Mouse (Mus musculus) forebrain, embryonic 13.5 days (tissue): ENCODE data around the gene Nrxn1. TPM values are rescaled to one million over a fixed set of nuclear protein-coding genes. Genes with fewer than 3 reads are reported as not detected.

Source experiments
- ATAC-seq: fragments of 200-750 bp; cut with Nextera tagmentation; 2 replicates; pipeline ENCODE4 v1.8.0; 2017
- H3K27ac ChIP-seq: fragments of 300-500 bp; sonication (generic); 2 replicates; pipeline ENCODE4 v1.5.1; 2015; ENCODE audit warnings: inconsistent platforms, mild to moderate bottlenecking, moderate library complexity
- H3K27me3 ChIP-seq: fragments of 300-500 bp; sonication (generic); 2 replicates; pipeline ENCODE4 v1.6.1; 2015; ENCODE audit warnings: mild to moderate bottlenecking, inconsistent platforms
- H3K36me3 ChIP-seq: fragments of 300-500 bp; sonication (generic); 2 replicates; pipeline ENCODE4 v1.6.1; 2015; ENCODE audit warnings: mild to moderate bottlenecking, inconsistent platforms; ENCODE audit not compliant: poor library complexity, severe bottlenecking
- H3K4me1 ChIP-seq: fragments of 300-500 bp; sonication (generic); 2 replicates; pipeline ENCODE4 v1.6.1; 2015; ENCODE audit warnings: inconsistent platforms
- H3K4me2 ChIP-seq: fragments of 300-500 bp; sonication (generic); 2 replicates; pipeline ENCODE4 v1.6.1; 2015; ENCODE audit warnings: inconsistent platforms, mild to moderate bottlenecking, moderate library complexity
- H3K4me3 ChIP-seq: fragments of 300-500 bp; sonication (generic); 2 replicates; pipeline ENCODE4 v1.5.1; 2015; ENCODE audit warnings: mild to moderate bottlenecking, inconsistent platforms
- H3K9ac ChIP-seq: fragments of 300-500 bp; sonication (generic); 2 replicates; pipeline ENCODE4 v1.6.1; 2015; ENCODE audit warnings: mild to moderate bottlenecking, inconsistent platforms
- H3K9me3 ChIP-seq: fragments of 300-500 bp; sonication (generic); replicated peaks from 2 replicates; pipeline ENCODE4 v1.6.1; 2016; ENCODE audit warnings: inconsistent platforms
- WGBS: fragments of 180-500 bp; shearing (Covaris S2); methylation state at CpG from one replicate; pipeline ENCODE4 v1.1.7; 2015; 5-methylcytosine and 5-hydroxymethylcytosine counted together
- polyA plus RNA-seq: library from polyadenylated mRNA; unstranded; fragments of >200 nt; fragmentation: Nextera tagmentation; extraction: Ambion mirVana; gene quantifications from 2 replicates; pipeline ENCODE4 v1.2.1, GENCODE M21; 2015

The Nrxn1 gene
- polyA plus RNA-seq, 1 experiment from 2014 or later = 69.6 TPM

DNA sequence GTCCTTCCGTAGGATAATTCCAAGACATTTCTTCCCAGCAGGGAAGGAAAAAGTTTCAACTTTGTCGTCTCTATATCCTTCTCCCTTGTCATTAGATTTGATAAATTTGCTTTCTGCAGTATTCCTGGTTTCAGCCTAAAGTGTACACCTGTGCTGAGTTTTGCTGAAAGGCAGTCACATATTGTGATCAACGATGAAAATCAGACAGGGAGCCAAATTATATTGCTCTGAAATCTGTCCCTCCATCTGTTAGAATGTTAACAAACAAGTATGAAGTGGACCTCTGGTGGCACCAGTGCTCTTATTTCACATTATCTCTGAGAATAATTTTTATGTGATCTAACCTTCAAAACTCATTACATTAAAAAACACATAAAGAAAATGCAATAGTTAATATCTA lies 465.5 kb downstream of the Nrxn1 start:
- Histone ChIP-seq H3K4me1 (peaks cover 12% of the 10 kb centered on the region; the same call in 1 of the 2 replicates), H3K36me3 (no peaks in the 10 kb centered on the region), H3K27ac (no peak overlapping the region), H3K4me2 (no peak overlapping the region), H3K9ac (no peak overlapping the region), H3K9me3 (no peaks in the 10 kb centered on the region), H3K27me3 (no peaks in the 10 kb centered on the region), H3K4me3 (no peak overlapping the region)
- ATAC-seq = no peak
- 78% methylated on average over 3 of the region's 3 CpGs for WGBS

DNA sequence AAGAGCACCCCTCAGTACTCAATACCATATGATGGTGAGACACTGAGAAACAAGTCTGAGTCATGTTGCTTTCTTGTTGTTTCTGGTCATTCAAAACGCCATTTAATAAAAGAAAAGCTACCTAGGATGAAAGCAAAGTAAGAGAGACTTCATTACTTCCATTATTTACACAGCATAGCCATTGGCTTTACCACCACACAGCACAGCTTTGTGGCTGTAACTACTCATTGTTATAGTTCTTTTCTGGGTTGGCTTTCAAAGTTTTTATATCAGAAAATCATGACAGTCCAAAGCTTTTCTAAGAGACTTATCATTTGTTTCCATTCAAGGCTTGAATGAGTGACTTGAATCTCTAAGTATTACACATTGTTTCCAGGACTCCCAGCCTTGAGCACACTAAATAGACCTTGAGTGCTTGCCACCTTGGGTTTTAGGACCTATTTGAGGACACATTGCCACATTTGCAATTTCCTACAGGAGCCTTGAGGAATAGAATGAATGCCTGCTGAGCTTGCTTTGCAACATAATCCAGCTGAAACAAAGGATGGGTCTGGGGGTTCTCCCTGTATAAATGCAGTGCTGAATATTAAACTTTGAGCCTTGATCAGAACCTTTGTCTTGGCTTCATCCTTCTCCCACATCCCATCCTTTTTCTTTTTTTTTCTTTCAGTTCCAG lies 468.1 kb downstream of the Nrxn1 start:
- peak; percentile 28 for ATAC-seq

DNA sequence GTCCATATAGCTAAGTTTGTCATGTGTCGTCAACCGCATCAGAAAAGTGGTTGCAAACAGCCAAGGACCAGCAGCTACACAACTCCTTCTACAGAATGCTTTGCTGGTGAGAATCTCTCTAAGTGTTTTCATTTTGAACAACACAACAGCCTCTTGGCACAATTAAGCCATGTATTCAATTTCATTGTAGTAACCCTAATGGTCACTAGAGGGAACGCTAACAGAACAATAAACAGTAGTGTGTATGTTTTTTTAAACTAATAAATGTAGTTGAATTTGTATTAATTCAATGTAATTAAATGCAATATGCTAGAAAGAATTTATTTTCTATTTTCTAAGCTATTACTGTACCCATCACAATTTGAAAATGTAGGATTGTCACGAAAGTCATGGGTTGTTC lies 471.0 kb downstream of the Nrxn1 start:
- H3K4me2 ChIP-seq = no peak overlapping the region
- no peaks in the 10 kb centered on the region for H3K9me3 ChIP-seq
- no peaks in the 10 kb centered on the region for H3K36me3 ChIP-seq
- H3K9ac ChIP-seq = no peak overlapping the region
- H3K4me1 ChIP-seq = 0 out of 2 replicates have a peak, but pooled peaks cover 5% of the 10 kb centered on the region
- no peak overlapping the region for H3K27ac ChIP-seq
- ATAC-seq = no peak
- 80% methylated on average over 4 of the region's 4 CpGs for WGBS
- no peaks in the 10 kb centered on the region for H3K27me3 ChIP-seq
- H3K4me3 ChIP-seq = no peak overlapping the region

More for the DNA sequence above, 468.1 kb downstream of the Nrxn1 start:
- Histone ChIP-seq H3K9me3 (no peaks in the 10 kb centered on the region), H3K4me1 (peaks cover 12% of the 10 kb centered on the region; the same call in 1 of the 2 replicates), H3K4me2 (no peak overlapping the region), H3K27me3 (no peaks in the 10 kb centered on the region), H3K4me3 (no peak overlapping the region), H3K27ac (no peak overlapping the region), H3K9ac (no peak overlapping the region), H3K36me3 (no peaks in the 10 kb centered on the region)
- 9% methylated on average over 1 of the region's 1 CpGs for WGBS

DNA sequence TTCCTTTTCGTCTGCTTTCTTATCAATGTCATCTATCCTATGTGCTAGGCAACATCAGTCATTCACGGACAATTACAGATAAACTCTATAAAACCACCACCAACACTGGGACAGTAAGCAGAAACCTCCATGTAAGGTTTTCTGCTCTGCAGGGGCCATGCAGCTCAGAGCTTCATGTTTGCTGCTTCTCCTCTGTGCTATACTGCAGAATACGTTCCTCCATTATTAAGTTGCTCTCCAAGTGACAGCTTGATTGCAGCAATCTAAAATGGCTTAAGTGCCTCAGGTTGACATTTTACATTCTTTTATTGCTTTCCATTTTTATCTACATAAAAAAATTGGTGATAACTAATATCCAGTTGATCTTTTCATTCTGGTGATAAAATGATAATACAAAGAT lies 477.9 kb downstream of the Nrxn1 start:
- no peak for ATAC-seq

DNA sequence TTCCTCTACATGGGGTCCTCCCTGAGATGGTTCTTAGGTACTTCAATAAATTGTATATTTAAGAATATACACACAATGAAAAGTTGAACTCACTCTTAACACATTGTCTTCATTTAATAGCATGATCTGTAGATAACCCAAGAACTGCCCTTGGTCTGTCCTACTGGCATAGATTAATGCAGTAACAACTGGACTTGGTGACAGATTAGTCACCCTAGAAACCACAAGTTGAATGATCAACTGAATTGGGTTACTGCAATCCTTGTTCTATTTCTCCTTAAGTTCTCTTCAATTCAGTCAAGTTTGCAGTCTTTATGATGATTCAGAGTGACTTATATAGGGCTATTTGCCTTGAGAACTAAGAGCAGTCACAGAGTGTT lies 485.5 kb downstream of the Nrxn1 start:
- ATAC-seq = no peak
- Histone ChIP-seq H3K4me1 (no peaks in the 10 kb centered on the region), H3K9me3 (no peaks in the 10 kb centered on the region), H3K9ac (no peak overlapping the region), H3K36me3 (no peaks in the 10 kb centered on the region), H3K4me3 (no peak overlapping the region), H3K27ac (no peak overlapping the region), H3K4me2 (no peak overlapping the region), H3K27me3 (no peaks in the 10 kb centered on the region)

More for the DNA sequence above, 477.9 kb downstream of the Nrxn1 start:
- WGBS = 87% methylated on average over 3 of the region's 3 CpGs
- Histone ChIP-seq H3K4me2 (no peak overlapping the region), H3K9ac (no peak overlapping the region), H3K36me3 (no peaks in the 10 kb centered on the region), H3K27me3 (no peaks in the 10 kb centered on the region), H3K4me3 (no peak overlapping the region), H3K4me1 (no peaks in the 10 kb centered on the region), H3K27ac (no peak overlapping the region), H3K9me3 (no peaks in the 10 kb centered on the region)

DNA sequence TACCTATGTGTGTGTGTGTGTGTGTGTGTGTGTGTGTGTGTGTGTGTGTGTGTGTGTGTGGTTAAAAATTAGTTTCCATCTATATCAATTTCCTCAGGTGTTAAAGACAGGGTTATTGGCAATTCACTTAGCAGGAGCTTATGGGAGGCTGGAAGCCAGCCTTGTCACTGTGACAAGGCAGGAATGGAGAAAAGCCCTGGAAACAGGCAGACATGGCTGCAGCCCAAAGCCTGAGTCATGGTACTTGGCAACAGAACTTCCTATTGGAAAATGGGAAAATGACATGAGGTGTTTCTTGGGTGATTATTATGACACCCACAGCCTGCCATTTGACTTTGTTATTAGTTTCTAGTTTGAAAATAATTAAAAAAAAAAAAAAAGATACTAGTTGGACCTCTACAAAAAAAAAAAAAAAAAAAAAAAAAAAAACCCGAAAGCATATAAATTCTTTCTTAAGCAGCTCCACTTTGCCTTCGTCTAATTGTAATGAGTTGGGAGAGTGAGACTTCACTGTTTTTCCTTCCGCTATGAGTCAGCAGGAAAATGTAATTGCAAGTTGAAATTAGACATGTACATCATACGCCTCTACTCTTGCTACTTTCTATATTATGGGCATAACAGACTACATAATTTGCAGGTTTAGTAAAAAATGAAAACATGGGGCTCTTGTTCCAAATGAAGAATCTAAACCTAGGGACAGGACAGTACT lies 486.0 kb downstream of the Nrxn1 start:
- no peaks in the 10 kb centered on the region for H3K36me3 ChIP-seq
- WGBS = 90% methylated on average over 4 of the region's 4 CpGs
- ATAC-seq = peak; percentile 69; the same call in 1 of the 2 replicates

DNA sequence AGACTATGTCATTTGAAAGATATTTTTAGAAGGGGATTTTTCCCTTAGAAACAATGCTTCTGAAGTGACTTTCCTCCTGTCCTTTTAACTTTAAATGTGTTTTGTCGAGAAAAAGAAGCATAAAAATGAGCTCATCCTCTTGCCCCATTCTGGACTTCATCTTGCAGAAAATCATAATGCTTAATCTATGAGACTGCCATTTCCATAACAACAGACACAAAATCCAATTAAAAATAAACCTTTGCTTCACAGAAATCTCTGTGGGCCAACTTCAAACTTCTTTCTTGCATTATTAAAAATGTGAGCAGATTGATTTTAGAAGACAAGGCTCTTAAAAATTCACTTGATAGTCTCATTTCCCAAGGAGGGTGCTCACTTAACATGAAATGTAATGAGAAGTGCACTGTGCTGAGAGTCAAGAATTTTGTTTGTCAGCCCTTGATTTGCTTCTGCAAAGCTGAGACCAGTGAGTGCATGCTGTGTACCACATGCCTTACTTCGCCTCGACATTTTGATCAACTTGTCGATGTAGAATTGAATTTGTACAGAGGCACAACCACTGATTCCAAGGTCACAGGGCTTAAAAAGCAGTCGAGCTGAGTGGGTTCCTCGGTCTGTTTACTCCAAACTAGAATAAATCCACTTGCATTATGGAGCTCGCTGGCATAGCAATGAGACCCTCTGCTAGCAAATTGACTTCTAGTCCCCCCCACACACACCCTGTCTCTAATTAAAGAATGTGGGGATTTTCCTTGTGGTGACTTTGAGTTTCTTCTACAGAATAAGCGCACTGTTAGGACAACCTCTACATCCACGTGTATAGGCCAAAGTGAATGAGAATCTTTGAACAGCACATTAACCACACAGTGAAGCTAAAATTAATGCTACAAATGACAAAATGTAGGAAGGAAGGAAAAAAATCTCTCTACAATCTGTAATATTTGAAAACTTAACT lies 493.0 kb downstream of the Nrxn1 start:
- H3K4me2 ChIP-seq = no peak overlapping the region
- no peak overlapping the region for H3K27ac ChIP-seq
- ATAC-seq = no peak
- H3K27me3 ChIP-seq = no peaks in the 10 kb centered on the region
- no peak overlapping the region for H3K4me3 ChIP-seq
- no peaks in the 10 kb centered on the region; the same call in 1 of the 2 replicates for H3K4me1 ChIP-seq
- H3K9me3 ChIP-seq = no peaks in the 10 kb centered on the region; the same call in 1 of the 2 replicates
- H3K9ac ChIP-seq = no peak overlapping the region
- 0 out of 2 replicates have a peak, but pooled peaks cover 3% of the 10 kb centered on the region for H3K36me3 ChIP-seq
- WGBS = 71% methylated on average over 9 of the region's 9 CpGs

More for the DNA sequence above, 486.0 kb downstream of the Nrxn1 start:
- Histone ChIP-seq H3K27me3 (no peaks in the 10 kb centered on the region), H3K4me1 (no peaks in the 10 kb centered on the region), H3K4me2 (no peak overlapping the region), H3K4me3 (no peak overlapping the region), H3K9me3 (no peaks in the 10 kb centered on the region), H3K27ac (no peak overlapping the region), H3K9ac (no peak overlapping the region)

DNA sequence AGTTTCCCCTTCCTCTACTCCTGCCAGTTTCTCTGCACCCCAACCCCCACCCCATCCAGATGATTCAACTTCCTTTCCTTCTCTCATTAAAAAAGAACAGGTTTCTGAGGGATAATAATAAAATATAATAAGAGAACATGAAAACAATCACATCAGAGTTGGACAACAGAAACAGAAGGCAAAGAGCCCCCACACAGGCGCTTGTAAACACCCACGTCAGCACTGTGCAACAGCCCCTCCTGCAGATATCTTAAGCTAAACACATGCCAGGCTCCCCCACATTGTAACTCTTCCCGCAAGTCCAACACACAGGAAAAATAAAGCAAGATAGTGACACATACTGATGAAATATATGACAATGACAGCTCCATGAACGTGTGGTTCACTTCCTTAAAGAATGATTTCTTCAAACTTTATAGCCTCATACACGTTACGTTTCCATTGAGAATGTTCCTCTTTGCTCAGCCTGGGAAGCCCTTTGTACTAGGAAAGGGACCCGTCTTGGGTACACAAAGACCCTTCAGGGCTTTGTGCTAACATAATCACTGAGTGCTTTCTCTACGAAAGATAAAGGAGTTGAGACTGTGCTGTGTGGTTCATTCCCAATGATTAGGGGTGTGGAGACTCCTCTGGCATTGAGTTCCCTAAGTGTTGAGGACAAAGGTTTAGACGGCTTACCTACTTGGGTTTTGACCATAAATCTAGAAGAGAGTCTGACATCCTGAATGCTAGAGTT lies 497.9 kb downstream of the Nrxn1 start:
- Histone ChIP-seq H3K9ac (no peak overlapping the region), H3K4me1 (no peaks in the 10 kb centered on the region; the same call in 1 of the 2 replicates), H3K36me3 (0 out of 2 replicates have a peak, but pooled peaks cover 3% of the 10 kb centered on the region), H3K4me3 (no peak overlapping the region), H3K27me3 (no peaks in the 10 kb centered on the region), H3K27ac (no peak overlapping the region), H3K4me2 (no peak overlapping the region), H3K9me3 (no peaks in the 10 kb centered on the region; the same call in 1 of the 2 replicates)
- 19% methylated on average over 9 of the region's 9 CpGs for WGBS
- 0 out of 2 replicates have a peak, but pooled peaks have one; percentile 58 for ATAC-seq

DNA sequence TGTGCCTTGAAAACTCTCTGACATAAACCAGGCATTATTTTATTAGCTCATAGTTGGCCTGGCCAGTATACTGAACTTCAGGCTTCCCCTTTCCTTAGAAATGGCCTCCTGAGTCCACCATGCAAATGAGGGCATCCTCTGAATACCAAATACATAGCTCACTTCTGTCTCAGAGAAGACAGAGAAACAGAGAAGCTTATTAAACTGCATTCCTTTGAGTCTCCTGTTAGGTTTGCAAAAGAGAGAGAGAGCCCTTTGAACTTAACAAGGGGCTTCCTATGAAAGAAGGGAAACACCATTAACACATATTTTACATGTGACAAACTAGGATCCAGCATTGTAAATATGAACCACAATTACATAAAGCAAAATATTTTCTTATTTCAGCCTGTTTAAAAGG lies 506.0 kb downstream of the Nrxn1 start:
- no peak for ATAC-seq
- no peak overlapping the region for H3K9ac ChIP-seq
- no peak overlapping the region for H3K4me2 ChIP-seq
- H3K36me3 ChIP-seq = no peaks in the 10 kb centered on the region
- no peaks in the 10 kb centered on the region for H3K27me3 ChIP-seq
- H3K27ac ChIP-seq = no peak overlapping the region
- no peak overlapping the region for H3K4me3 ChIP-seq
- H3K4me1 ChIP-seq = peaks cover 17% of the 10 kb centered on the region; the same call in 1 of the 2 replicates
- H3K9me3 ChIP-seq = no peaks in the 10 kb centered on the region

DNA sequence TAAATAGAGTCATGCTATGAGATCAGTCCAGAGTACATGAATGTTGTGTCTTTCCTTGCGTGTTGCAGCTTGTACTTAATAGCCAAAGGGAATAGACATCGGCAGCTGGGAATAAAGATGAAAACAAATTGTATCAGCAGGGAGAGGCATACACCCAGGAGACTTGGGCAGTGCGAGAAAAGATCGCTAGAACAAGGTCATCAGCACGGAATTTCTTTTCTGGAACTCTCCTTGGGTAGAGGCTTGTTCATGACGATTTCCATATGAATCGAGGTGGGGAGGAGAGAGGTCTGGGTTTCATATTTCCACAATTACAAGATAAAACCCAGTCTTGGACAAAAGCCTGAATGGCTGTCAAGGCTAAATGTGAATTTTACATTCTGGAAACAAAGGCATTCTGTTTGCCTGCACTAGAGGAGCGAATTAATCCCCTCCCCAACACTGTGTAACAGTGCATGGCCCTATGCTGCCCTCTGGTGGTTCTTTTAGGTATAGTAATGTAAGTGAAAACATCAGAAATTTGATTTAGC lies 508.1 kb downstream of the Nrxn1 start:
- peak overlapping the region; percentile 40 for H3K4me2 ChIP-seq
- no peak overlapping the region for H3K9ac ChIP-seq
- H3K36me3 ChIP-seq = no peaks in the 10 kb centered on the region
- 10% methylated on average over 8 of the region's 8 CpGs for WGBS
- H3K9me3 ChIP-seq = no peaks in the 10 kb centered on the region
- ATAC-seq = peak; percentile 93
- no peaks in the 10 kb centered on the region for H3K27me3 ChIP-seq
- H3K27ac ChIP-seq = peak overlapping the region; percentile 60
- peaks cover 17% of the 10 kb centered on the region; the same call in 1 of the 2 replicates for H3K4me1 ChIP-seq
- peak overlapping the region; percentile 3; the same call in 1 of the 2 replicates for H3K4me3 ChIP-seq
